20 mouse cellular contexts compared by ENCODE assay signal in genomic region chr4:133835211-133835610, GRCm38 (mm10). TPM values are rescaled to one million over a fixed set of nuclear protein-coding genes. Genes with fewer than 3 reads are reported as not detected.
A peak's percentile ranks its signal among the peaks of the same experiment; 100 is the strongest.
DNase-seq lines count a peak whose midpoint lies in the region; ATAC-seq and TF ChIP-seq lines count a peak whose summit lies in the region.
"Had no signal": no experiment of that assay in that cellular context is flagged by ENCODE, and none has a peak within 500 bp of the region (broad histone marks: within the 10 kb centered on the region; RNA-seq: fewer than 3 reads in every experiment).

No protein-coding gene starts in this region.

- DNase-seq in R1 (ENCODE audit: low read depth, low spot score) = peak; percentile 68
- DNase-seq: adrenal gland, adult 2 months; adrenal gland, postnatal 10 days; adrenal gland, postnatal 25 days; cerebellum, adult 11-12 months; cerebellum, adult 2 months; cerebellum, adult 9-10 months; cerebellum, postnatal 10 days; cerebellum, postnatal 25 days had no signal

- WGBS in bone marrow, adult 2 months = 61% methylated on average over 5 of the region's 5 CpGs
- 95% methylated on average over 5 of the region's 5 CpGs for WGBS in midbrain, embryonic 15.5 days
- WGBS in forebrain, embryonic 13.5 days = 93% methylated on average over 5 of the region's 5 CpGs

- H3K36me3 ChIP-seq in midbrain, embryonic 15.5 days (replicated peaks) = no peaks in the 10 kb centered on the region
- no peaks in the 10 kb centered on the region for H3K36me3 ChIP-seq in forebrain, embryonic 13.5 days (ENCODE audit: poor library complexity, severe bottlenecking)
- H3K36me3 ChIP-seq: embryonic facial prominence, embryonic 10.5 days; embryonic facial prominence, embryonic 12.5 days; G1E had no signal

- no peaks in the 10 kb centered on the region for H3K9me3 ChIP-seq in midbrain, embryonic 15.5 days
- no peaks in the 10 kb centered on the region for H3K9me3 ChIP-seq in forebrain, embryonic 13.5 days (replicated peaks)
- H3K9me3 ChIP-seq: embryonic facial prominence, embryonic 10.5 days; embryonic facial prominence, embryonic 12.5 days; G1E had no signal

- TF ChIP-seq CTCF in bone marrow, adult 2 months (IDR thresholded peaks at IDR 0.05; ENCODE audit: control insufficient read depth, insufficient read depth, low read length) = no peak

- no peak overlapping the region for H3K9ac ChIP-seq in midbrain, embryonic 15.5 days
- H3K9ac ChIP-seq in forebrain, embryonic 13.5 days = no peak overlapping the region
- H3K9ac ChIP-seq: embryonic facial prominence, embryonic 12.5 days had no signal

- peak; percentile 51 for ATAC-seq in megakaryocyte, adult 5-6 weeks (ENCODE audit: poor library complexity, severe bottlenecking)
- no peak for ATAC-seq in midbrain, embryonic 15.5 days (replicated peaks)
- ATAC-seq in forebrain, embryonic 13.5 days = no peak
- ATAC-seq: forebrain, embryonic 14.5 days; forebrain, embryonic 16.5 days; Patski had no signal

- no peak overlapping the region for H3K4me2 ChIP-seq in midbrain, embryonic 15.5 days
- H3K4me2 ChIP-seq in forebrain, embryonic 13.5 days = no peak overlapping the region
- H3K4me2 ChIP-seq: embryonic facial prominence, embryonic 12.5 days had no signal

- no peak overlapping the region for H3K4me3 ChIP-seq in bone marrow, adult 2 months (replicated peaks; ENCODE audit: control insufficient read depth, low read depth, low read length)
- H3K4me3 ChIP-seq in midbrain, embryonic 15.5 days = no peak overlapping the region
- H3K4me3 ChIP-seq in forebrain, embryonic 13.5 days = no peak overlapping the region
- H3K4me3 ChIP-seq: embryonic facial prominence, embryonic 10.5 days; embryonic facial prominence, embryonic 12.5 days had no signal

- H3K27me3 ChIP-seq in midbrain, embryonic 15.5 days (replicated peaks) = no peaks in the 10 kb centered on the region
- no peaks in the 10 kb centered on the region for H3K27me3 ChIP-seq in forebrain, embryonic 13.5 days
- H3K27me3 ChIP-seq: CH12.LX; embryonic facial prominence, embryonic 12.5 days; Patski had no signal

- TF ChIP-seq POLR2A in bone marrow, adult 2 months (IDR thresholded peaks at IDR 0.05; ENCODE audit: borderline replicate concordance, control insufficient read depth, low read depth, low read length) = no peak

- H3K4me1 ChIP-seq in bone marrow, adult 2 months (ENCODE audit: control insufficient read depth, insufficient read depth, low read length) = no peaks in the 10 kb centered on the region; the same call in 1 of the 2 replicates
- no peaks in the 10 kb centered on the region for H3K4me1 ChIP-seq in midbrain, embryonic 15.5 days
- H3K4me1 ChIP-seq in forebrain, embryonic 13.5 days = no peaks in the 10 kb centered on the region
- H3K4me1 ChIP-seq: embryonic facial prominence, embryonic 10.5 days; embryonic facial prominence, embryonic 12.5 days had no signal

- peak overlapping the region; percentile 34; the same call in 1 of the 2 replicates for H3K27ac ChIP-seq in bone marrow, adult 2 months (ENCODE audit: control insufficient read depth, insufficient read depth, low read depth, low read length, poor library complexity)
- H3K27ac ChIP-seq in midbrain, embryonic 15.5 days = no peak overlapping the region
- no peak overlapping the region for H3K27ac ChIP-seq in forebrain, embryonic 13.5 days
- H3K27ac ChIP-seq: embryonic facial prominence, embryonic 10.5 days; embryonic facial prominence, embryonic 12.5 days had no signal

RNA-seq across cellular contexts. Expression of gene Rps6ka1, which starts 52.4 kb away (rescaled TPM):
- polyA plus RNA-seq in bone marrow, adult 2 months (2011; ENCODE audit: insufficient read depth, insufficient read length, low replicate concordance, missing spikeins) = 36.1 and 79.3 TPM in 2 replicates
- 109 and 112 TPM in 2 replicates for total RNA-seq in megakaryocyte, adult 5-6 weeks (2015)
- 156 and 160 TPM in 2 replicates for total RNA-seq in megakaryocyte, adult 5-6 weeks (2017)
- polyA plus RNA-seq in midbrain, embryonic 15.5 days (2015; fragmentation: Nextera tagmentation; extraction: Ambion mirVana) = 23.8 and 24.1 TPM in 2 replicates
- polyA plus RNA-seq in forebrain, embryonic 13.5 days (2015; fragmentation: Nextera tagmentation; extraction: Ambion mirVana) = 14.5 and 15.2 TPM in 2 replicates
